Mouse (Mus musculus) yolk sac, embryonic 10.5 days (tissue): Measurements from ENCODE around the gene Clec4a3.
"Not testable (repeated sequence)": the region's sequence is repeated elsewhere in the genome, so short reads cannot be mapped to it uniquely, and the experiment has no call there.

ENCODE experiments used
- DNase-seq: peaks from one replicate; pipeline ENCODE4 v3.0.0-alpha.2; 2017; ENCODE audit warnings: low spot score

The Clec4a3 gene

DNA sequence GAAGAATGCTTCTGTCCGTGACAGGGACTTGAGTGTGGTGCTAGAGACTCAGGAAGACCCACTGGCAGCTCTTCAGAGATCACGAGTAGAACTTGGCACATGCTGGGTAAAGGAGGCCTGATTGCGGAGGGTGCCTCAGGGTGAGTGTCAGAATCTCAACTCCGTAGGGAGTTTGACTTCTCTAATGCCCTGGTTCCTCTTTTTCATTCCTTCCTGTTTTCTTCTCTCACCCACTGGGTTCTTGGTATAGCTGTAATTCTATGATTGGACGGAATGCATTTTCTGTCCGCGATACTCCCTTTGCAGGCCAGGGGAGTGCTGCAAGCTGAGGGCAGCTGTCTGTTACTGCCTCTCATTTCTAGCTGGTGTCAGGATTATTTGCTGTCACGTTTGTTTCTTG is at the start of gene Clec4a3:
Clec4a3 (plus strand) TSS at position 115 of the 400 bp plus-strand sequence.
- DNase-seq, result no peak

- DNase-seq, result no peak
Measured at GRCm38 (mm10) chr6:122919922-122920321, 32.4 kb upstream of the Clec4a3 start.

GRCm38 (mm10) chr6:122921451-122921850 is 30.9 kb upstream of the Clec4a3 start, which contains the start of gene Clec4a1:
Clec4a1 (plus strand) TSS chr6:122921848.
- no peak for DNase-seq

GRCm38 (mm10) chr6:122934845-122935244 is 17.5 kb upstream of the Clec4a3 start:
- no peak for DNase-seq

DNA sequence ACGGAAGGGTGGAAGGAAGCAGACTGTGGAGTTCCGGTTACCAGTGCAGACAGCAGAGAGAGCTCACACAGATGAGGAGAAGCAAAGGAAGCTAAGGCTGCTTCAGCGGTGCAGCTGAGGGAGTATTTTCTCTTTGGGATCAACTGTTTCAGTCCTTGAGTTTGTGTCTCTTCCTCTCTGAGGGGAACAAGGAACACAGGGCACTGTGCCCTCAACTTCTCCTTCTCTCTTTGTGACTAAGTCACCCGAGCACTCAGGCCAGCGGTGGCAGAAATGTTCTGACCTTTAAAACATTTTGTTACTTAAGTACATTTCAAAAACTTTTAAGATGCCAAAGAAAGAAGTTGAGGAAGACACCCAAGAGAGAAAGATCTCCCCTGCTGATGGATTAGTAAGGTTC is 12.7 kb upstream of the Clec4a3 start:
- DNase-seq, result no peak

- no peak for DNase-seq
Measured at GRCm38 (mm10) chr6:122946760-122947159, 5.6 kb upstream of the Clec4a3 start.

DNA sequence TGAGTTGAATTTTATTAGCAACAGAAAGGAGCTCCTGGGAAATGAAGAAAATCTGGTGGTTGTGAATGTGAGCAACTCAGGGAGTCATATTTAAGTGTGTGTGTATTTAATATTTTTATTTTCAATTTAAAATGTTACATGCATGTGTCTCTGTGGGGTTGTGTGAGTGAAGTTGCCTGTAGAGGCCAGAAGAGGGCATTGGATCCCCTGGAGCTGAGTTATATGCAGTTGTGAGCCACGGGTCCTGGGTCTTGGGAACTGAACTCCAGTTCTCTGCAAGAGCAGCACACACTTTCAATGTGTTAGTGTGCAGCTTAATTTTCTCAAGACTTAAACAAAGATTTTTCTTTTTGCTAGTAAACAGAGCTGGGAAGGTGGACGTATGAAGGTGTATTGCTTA is 12.2 kb downstream of the Clec4a3 start:
- DNase-seq, result no peak

- DNase-seq, result no peak
Measured at GRCm38 (mm10) chr6:122969048-122969447, 16.7 kb downstream of the Clec4a3 start.

- no peak for DNase-seq
Measured at GRCm38 (mm10) chr6:122989876-122990437, 37.6 kb downstream of the Clec4a3 start, which contains the start of gene Clec4a4. Clec4a4 (plus strand) TSS chr6:122990367.

- DNase-seq, result not testable (repeated sequence)
Measured at GRCm38 (mm10) chr6:123004696-123005095, 52.4 kb downstream of the Clec4a3 start.

DNA sequence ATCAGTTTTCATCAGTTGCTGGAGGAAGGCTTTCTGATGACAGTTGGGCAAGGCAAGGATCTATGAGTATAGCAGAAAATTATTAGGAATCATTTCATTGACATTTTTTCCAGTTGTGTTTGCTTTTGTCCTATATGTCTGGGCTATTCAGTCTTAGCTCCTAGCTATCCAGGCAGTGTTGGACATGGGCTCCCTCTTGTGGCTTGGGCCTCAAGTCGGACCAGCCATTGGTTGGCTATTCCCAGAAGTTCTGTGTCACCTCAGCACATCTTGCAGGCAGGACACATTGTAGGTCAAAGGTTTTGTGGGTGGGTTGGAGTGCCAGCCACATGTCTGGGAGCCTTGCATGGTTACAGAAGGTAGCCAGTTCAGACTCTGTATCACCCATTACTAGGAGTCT is 53.3 kb downstream of the Clec4a3 start:
- no peak for DNase-seq
